Mouse (Mus musculus) hindbrain, embryonic 14.5 days (tissue): Measurements from ENCODE around the gene Vmn2r12. TPM values are rescaled to one million over a fixed set of nuclear protein-coding genes. Genes with fewer than 3 reads are reported as not detected.
"Not testable (repeated sequence)": the region's sequence is repeated elsewhere in the genome, so short reads cannot be mapped to it uniquely, and the experiment has no call there.

ENCODE experiments used
- ATAC-seq: fragments of 200-750 bp; cut with Nextera tagmentation; 2 replicates; pipeline ENCODE4 v1.8.0; 2017; ENCODE audit warnings: moderate number of reproducible peaks, mild to moderate bottlenecking, moderate TSS enrichment, moderate library complexity; ENCODE audit not compliant: low FRiP score
- DNase-seq: peaks from one replicate; pipeline ENCODE4 v3.0.0-alpha.2; 2015; ENCODE audit warnings: low spot score
- H3K27ac ChIP-seq: fragments of 300-500 bp; sonication (generic); 2 replicates; pipeline ENCODE4 v1.5.1; 2014; ENCODE audit warnings: mild to moderate bottlenecking, moderate library complexity
- H3K27me3 ChIP-seq: fragments of 300-500 bp; sonication (generic); 2 replicates; pipeline ENCODE4 v1.6.1; 2014; ENCODE audit warnings: mild to moderate bottlenecking, low read length, mixed read lengths; ENCODE audit not compliant: control insufficient read depth, insufficient read depth
- H3K36me3 ChIP-seq: fragments of 300-500 bp; sonication (generic); replicated peaks from 2 replicates; pipeline ENCODE4 v1.6.1; 2014; ENCODE audit not compliant: control insufficient read depth, insufficient read depth
- H3K4me1 ChIP-seq: fragments of 300-500 bp; sonication (generic); replicated peaks from 2 replicates; pipeline ENCODE4 v1.6.1; 2014; ENCODE audit warnings: antibody characterized with exemption, low read length, mixed read lengths; ENCODE audit not compliant: control insufficient read depth, insufficient read depth
- H3K4me2 ChIP-seq: fragments of 300-500 bp; sonication (generic); replicated peaks from 2 replicates; pipeline ENCODE4 v1.6.1; 2014; ENCODE audit warnings: mild to moderate bottlenecking, moderate library complexity
- H3K4me3 ChIP-seq: fragments of 300-500 bp; sonication (generic); replicated peaks from 2 replicates; pipeline ENCODE4 v1.5.1; 2014; ENCODE audit warnings: mild to moderate bottlenecking, low read length
- H3K9ac ChIP-seq: fragments of 300-500 bp; sonication (generic); 2 replicates; pipeline ENCODE4 v1.6.1; 2014
- H3K9me3 ChIP-seq: fragments of 300-500 bp; sonication (generic); 2 replicates; pipeline ENCODE4 v1.6.1; 2016; ENCODE audit warnings: low read length; ENCODE audit not compliant: control insufficient read depth
- WGBS: fragments of 180-500 bp; shearing (Covaris S2); extraction: QIAGEN DNeasy Blood & Tissue Kit; methylation state at CpG from one replicate; pipeline ENCODE4 v1.1.7; 2014; 5-methylcytosine and 5-hydroxymethylcytosine counted together
- polyA plus RNA-seq: library from polyadenylated mRNA; unstranded; fragments of >200 nt; fragmentation: Nextera tagmentation; extraction: Ambion mirVana; gene quantifications from 2 replicates; pipeline ENCODE4 v1.2.1, GENCODE M21; 2014

Vmn2r12 gene
- not detected in 2 replicates for polyA plus RNA-seq

DNA sequence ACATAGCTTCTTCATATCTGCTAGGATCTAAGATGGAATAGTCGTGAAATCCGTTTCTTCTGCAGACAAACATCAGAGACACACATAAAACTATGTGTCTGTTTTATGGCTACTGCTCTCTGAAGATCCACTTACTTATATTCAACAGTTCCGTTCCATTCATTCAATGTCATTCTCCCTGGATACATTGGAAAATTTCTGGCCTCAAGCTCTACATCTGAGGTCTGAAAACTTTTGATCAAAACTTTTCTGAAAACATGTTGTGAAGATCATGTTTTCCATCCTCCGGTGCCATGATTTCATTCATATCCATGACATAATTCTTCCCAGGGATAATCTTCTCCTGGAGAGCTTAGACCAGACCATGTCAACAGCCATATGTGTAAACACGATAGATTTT is at the start of gene Vmn2r12:
Vmn2r12 (minus strand) TSS at position 101 of the 400 bp plus-strand sequence.
- not testable (repeated sequence) for H3K4me2 ChIP-seq, H3K27ac ChIP-seq, H3K36me3 ChIP-seq, DNase-seq, H3K9ac ChIP-seq, H3K4me1 ChIP-seq, H3K4me3 ChIP-seq, ATAC-seq, H3K27me3 ChIP-seq
- WGBS, result 86% methylated on average over 5 of the region's 5 CpGs
- peaks cover 14% of the 10 kb centered on the region; the same call in 1 of the 2 replicates for H3K9me3 ChIP-seq

DNA sequence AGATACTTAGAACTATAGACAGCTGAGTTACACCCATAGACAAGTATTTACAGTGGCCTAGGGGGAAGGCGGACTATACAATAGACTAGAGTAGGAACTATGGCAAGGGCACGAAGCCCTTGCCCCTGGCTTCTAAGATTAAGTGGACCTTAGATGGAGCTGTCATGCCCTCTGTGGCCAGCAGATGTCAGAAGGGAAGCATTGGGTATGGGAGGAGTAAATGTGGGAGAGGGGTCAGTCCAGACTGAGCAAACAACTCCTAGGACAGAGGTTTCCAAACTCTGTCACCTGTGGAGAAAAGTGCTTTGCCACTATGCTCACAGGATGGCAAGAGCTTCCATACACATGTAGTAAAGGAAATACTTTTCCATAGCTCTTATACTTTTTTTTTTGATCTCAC is 41.8 kb upstream of the Vmn2r12 start:
- 87% methylated on average over 2 of the region's 2 CpGs for WGBS
- no peak overlapping the region for H3K27ac ChIP-seq
- no peak for DNase-seq

DNA sequence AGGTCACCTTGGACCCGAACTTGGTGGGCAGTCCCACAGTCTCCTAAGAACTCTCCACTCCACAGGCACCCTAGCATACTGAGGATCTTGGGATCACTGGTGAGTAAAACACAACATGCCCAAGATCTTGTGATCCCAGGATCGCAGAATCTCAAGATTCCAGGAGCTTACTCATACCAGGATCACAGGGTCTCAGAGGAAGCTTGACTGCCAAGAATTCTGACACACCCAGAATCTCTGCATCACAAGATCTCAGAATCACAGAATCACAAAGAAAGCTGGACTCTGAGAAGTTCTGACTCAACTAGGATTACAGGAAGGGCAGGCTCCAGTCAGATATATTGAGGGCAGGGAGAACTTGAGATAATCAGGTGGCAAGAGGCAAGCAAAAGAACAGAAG is 39.0 kb upstream of the Vmn2r12 start:
- Histone ChIP-seq H3K27me3 (no peaks in the 10 kb centered on the region), H3K9me3 (peaks cover 32% of the 10 kb centered on the region), H3K4me1 (no peaks in the 10 kb centered on the region), H3K9ac (no peak overlapping the region), H3K4me2 (no peak overlapping the region), H3K4me3 (no peak overlapping the region), H3K36me3 (no peaks in the 10 kb centered on the region), H3K27ac (no peak overlapping the region)
- 92% methylated on average over 2 of the region's 2 CpGs for WGBS
- ATAC-seq (no peak), DNase-seq (no peak)

More for the DNA sequence above, 41.8 kb upstream of the Vmn2r12 start:
- no peak overlapping the region for H3K4me3 ChIP-seq
- H3K36me3 ChIP-seq, result no peaks in the 10 kb centered on the region
- H3K4me1 ChIP-seq, result no peaks in the 10 kb centered on the region
- peaks cover 23% of the 10 kb centered on the region; the same call in 1 of the 2 replicates for H3K9me3 ChIP-seq
- no peak overlapping the region for H3K9ac ChIP-seq
- no peak overlapping the region for H3K4me2 ChIP-seq
- no peaks in the 10 kb centered on the region for H3K27me3 ChIP-seq
- ATAC-seq, result no peak

DNA sequence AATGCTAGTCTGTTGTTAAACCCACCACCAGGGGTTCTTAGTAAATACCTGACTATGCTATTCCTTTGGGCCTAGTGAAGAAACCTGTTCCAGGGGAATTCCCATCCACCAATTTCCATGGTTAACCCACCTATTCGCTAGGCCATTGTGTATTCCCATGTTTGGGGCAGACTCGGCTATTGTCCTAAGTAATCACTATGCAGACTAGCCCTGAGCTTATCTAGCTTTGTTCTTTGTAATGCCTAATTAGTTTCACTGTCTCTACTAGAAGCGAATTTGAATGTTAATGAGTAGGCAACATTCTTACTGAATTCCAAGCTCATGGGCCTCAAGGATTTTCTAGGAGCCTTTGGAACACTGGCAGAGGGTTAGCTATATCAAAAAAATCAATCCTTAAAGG is 1.3 kb downstream of the Vmn2r12 start:
- not testable (repeated sequence) for H3K4me1 ChIP-seq, H3K4me2 ChIP-seq, H3K27me3 ChIP-seq, H3K36me3 ChIP-seq, DNase-seq, H3K27ac ChIP-seq, H3K4me3 ChIP-seq, ATAC-seq, H3K9ac ChIP-seq
- 81% methylated on average over 3 of the region's 3 CpGs for WGBS
- peaks cover 18% of the 10 kb centered on the region; the same call in 1 of the 2 replicates for H3K9me3 ChIP-seq

DNA sequence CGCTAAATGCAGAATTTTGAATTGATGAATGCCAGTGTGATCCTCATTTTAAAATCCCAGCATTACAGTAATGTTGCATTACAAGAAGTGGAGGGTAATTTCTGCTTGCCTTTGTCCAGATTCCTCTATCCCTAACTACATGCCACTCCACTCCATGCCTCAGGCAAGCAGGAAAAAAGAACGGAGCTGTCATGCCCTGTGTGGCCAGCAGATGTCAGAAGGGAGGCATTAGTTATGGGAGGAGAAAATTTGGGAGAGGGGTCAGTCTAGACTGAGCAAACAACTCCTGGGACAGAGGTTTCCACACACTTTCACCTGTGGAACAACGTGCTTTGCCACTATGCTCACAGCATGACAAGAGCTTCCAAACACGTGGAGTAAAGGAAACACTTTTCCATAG is 25.7 kb downstream of the Vmn2r12 start:
- H3K4me1 ChIP-seq, H3K9me3 ChIP-seq, H3K36me3 ChIP-seq, H3K27ac ChIP-seq, DNase-seq, H3K4me3 ChIP-seq, ATAC-seq, H3K9ac ChIP-seq, H3K4me2 ChIP-seq, H3K27me3 ChIP-seq: not testable (repeated sequence)
- 48% methylated on average over 4 of the region's 4 CpGs for WGBS

DNA sequence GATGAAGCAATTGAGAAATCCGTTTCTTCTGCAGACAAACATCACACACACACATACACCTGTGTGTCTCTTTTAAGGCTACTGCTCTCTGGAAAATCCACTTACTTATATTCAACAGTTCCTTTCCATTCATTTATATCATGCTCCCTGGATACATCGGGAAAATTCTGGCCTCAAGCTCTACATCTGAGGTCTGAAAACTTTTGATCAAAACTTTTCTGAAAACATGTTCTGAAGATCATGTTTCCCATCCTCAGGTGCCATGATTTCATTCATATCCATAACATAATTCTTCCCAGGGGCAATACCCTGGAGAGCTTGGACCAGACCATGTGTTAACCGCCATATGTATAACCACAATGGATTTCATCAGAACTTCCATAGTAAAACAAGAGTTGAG is 38.3 kb downstream of the Vmn2r12 start, which contains the start of gene Vmn2r11:
Vmn2r11 (minus strand) TSS at position 101 of the 400 bp plus-strand sequence.
- H3K4me3 ChIP-seq, DNase-seq, H3K27me3 ChIP-seq, H3K9ac ChIP-seq, ATAC-seq, H3K4me1 ChIP-seq, H3K27ac ChIP-seq, H3K4me2 ChIP-seq, H3K36me3 ChIP-seq: not testable (repeated sequence)
- WGBS, result 88% methylated on average over 3 of the region's 3 CpGs
- peaks cover 26% of the 10 kb centered on the region; the same call in 1 of the 2 replicates for H3K9me3 ChIP-seq

DNA sequence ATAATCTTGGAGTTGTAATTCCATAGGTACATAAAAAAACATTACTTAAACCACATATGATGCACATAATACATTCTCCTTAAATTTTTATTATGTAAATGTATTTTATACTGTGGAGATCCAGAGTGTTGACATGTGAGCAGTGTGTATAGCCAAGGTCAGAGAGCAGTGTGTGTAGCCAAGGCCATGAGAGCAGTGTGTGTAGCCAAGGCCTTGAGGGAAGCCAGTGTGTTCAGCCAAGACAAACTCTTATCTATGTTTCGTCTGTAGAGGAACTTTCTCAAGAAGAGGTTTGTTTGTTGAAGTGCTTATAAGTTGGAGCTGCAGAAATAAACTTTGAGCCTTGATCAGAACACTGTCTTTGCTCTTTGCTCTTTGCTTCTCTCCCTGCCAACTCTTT is 42.5 kb downstream of the Vmn2r12 start:
- Histone ChIP-seq H3K4me1 (no peaks in the 10 kb centered on the region), H3K4me2 (no peak overlapping the region), H3K4me3 (no peak overlapping the region), H3K27me3 (no peaks in the 10 kb centered on the region), H3K27ac (no peak overlapping the region), H3K9me3 (peaks cover 28% of the 10 kb centered on the region; the same call in 1 of the 2 replicates), H3K9ac (no peak overlapping the region), H3K36me3 (no peaks in the 10 kb centered on the region)
- ATAC-seq, result no peak
- DNase-seq, result no peak
- 74% methylated on average over 1 of the region's 1 CpGs for WGBS

Other genes starting within 250 kb of the Vmn2r12 start
- not detected in 2 replicates for gene Vmn2r9, start 245.3 kb downstream of the Vmn2r12 start, polyA plus RNA-seq
- not detected in 2 replicates for gene Vmn2r10, start 91.4 kb downstream of the Vmn2r12 start, polyA plus RNA-seq
- not detected in 2 replicates for gene Vmn2r11, start 38.4 kb downstream of the Vmn2r12 start, polyA plus RNA-seq
- not detected in 2 replicates for gene Vmn2r13, start 94.2 kb upstream of the Vmn2r12 start, polyA plus RNA-seq
- not detected in 2 replicates for gene Vmn2r14, start 126.8 kb upstream of the Vmn2r12 start, polyA plus RNA-seq
- gene Vmn2r15, start 199.7 kb upstream of the Vmn2r12 start, polyA plus RNA-seq, result not detected in 2 replicates
- not detected in 2 replicates for gene Vmn2r16, start 232.2 kb upstream of the Vmn2r12 start, polyA plus RNA-seq